31 mouse cellular contexts compared by ENCODE assay signal in the genomic region with DNA sequence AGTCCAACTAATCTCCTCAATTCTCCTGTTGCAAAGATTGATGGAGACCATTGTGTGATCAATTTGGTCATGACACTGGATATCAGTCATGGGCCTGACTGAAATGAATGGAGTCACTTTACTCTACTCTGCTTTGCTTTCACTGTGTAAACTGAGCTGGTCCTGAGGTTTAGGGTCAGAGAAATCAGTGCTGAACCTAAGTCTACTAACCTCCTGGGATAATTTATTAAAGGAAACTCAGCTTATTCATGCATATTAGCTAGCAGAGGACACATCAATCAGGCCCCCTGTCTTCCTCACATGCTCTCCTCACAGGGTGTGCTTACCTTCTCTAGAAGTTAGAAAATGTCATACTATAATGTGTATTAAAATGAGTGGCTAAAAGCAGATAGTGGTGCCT.
A peak's percentile ranks its signal among the peaks of the same experiment; 100 is the strongest.
DNase-seq lines count a peak whose midpoint lies in the region; ATAC-seq lines count a peak whose summit lies in the region.
"Had no signal": no experiment of that assay in that cellular context is flagged by ENCODE, and none has a peak within 500 bp of the region (broad histone marks: within the 10 kb centered on the region; RNA-seq: fewer than 3 reads in every experiment).

No protein-coding gene starts in this region.

- no peak overlapping the region for H3K4me2 ChIP-seq in hindbrain, embryonic 12.5 days (replicated peaks)
- H3K4me2 ChIP-seq in hindbrain, embryonic 13.5 days, result no peak overlapping the region
- H3K4me2 ChIP-seq in midbrain, embryonic 11.5 days, result no peak overlapping the region
- no peak overlapping the region for H3K4me2 ChIP-seq in midbrain, embryonic 14.5 days (ENCODE audit: low read length)
- H3K4me2 ChIP-seq: embryonic facial prominence, embryonic 15.5 days; forebrain, embryonic 15.5 days; heart, embryonic 12.5 days; intestine, embryonic 15.5 days; limb, embryonic 12.5 days; liver, embryonic 15.5 days; lung, embryonic 15.5 days; midbrain, embryonic 15.5 days; neural tube, embryonic 12.5 days had no signal

- H3K4me3 ChIP-seq in hindbrain, embryonic 12.5 days, result no peak overlapping the region
- no peak overlapping the region for H3K4me3 ChIP-seq in hindbrain, embryonic 13.5 days
- H3K4me3 ChIP-seq in midbrain, embryonic 11.5 days (ENCODE audit: low read depth, low read length), result no peak overlapping the region
- H3K4me3 ChIP-seq in midbrain, embryonic 14.5 days (replicated peaks; ENCODE audit: low read depth, low read length), result no peak overlapping the region
- H3K4me3 ChIP-seq: embryonic facial prominence, embryonic 15.5 days; forebrain, embryonic 15.5 days; gastrocnemius, adult 2 months; heart, embryonic 12.5 days; intestine, embryonic 15.5 days; limb, embryonic 12.5 days; liver, embryonic 15.5 days; lung, embryonic 15.5 days; midbrain, embryonic 15.5 days; neural tube, embryonic 12.5 days had no signal

- no peaks in the 10 kb centered on the region for H3K9me3 ChIP-seq in hindbrain, embryonic 12.5 days (replicated peaks)
- H3K9me3 ChIP-seq in hindbrain, embryonic 13.5 days, result no peaks in the 10 kb centered on the region
- no peaks in the 10 kb centered on the region for H3K9me3 ChIP-seq in midbrain, embryonic 11.5 days (ENCODE audit: control insufficient read depth, low read length)
- H3K9me3 ChIP-seq in midbrain, embryonic 14.5 days (ENCODE audit: control insufficient read depth, low read length), result no peaks in the 10 kb centered on the region
- H3K9me3 ChIP-seq: embryonic facial prominence, embryonic 15.5 days; forebrain, embryonic 15.5 days; heart, embryonic 12.5 days; intestine, embryonic 15.5 days; limb, embryonic 12.5 days; liver, embryonic 15.5 days; lung, embryonic 15.5 days; midbrain, embryonic 15.5 days; neural tube, embryonic 12.5 days had no signal

- no peaks in the 10 kb centered on the region for H3K27me3 ChIP-seq in hindbrain, embryonic 12.5 days
- no peaks in the 10 kb centered on the region for H3K27me3 ChIP-seq in hindbrain, embryonic 13.5 days
- no peaks in the 10 kb centered on the region for H3K27me3 ChIP-seq in midbrain, embryonic 11.5 days (ENCODE audit: control insufficient read depth, insufficient read depth, low read length)
- no peaks in the 10 kb centered on the region for H3K27me3 ChIP-seq in midbrain, embryonic 14.5 days (ENCODE audit: control insufficient read depth, insufficient read depth, low read length)
- H3K27me3 ChIP-seq: embryonic facial prominence, embryonic 15.5 days; heart, embryonic 12.5 days; intestine, embryonic 15.5 days; limb, embryonic 12.5 days; liver, embryonic 15.5 days; lung, embryonic 15.5 days; midbrain, embryonic 15.5 days; neural tube, embryonic 12.5 days had no signal

- H3K4me1 ChIP-seq in hindbrain, embryonic 12.5 days, result 0 out of 2 replicates have a peak, but pooled peaks cover 3% of the 10 kb centered on the region
- peaks cover 8% of the 10 kb centered on the region for H3K4me1 ChIP-seq in hindbrain, embryonic 13.5 days (replicated peaks)
- H3K4me1 ChIP-seq in midbrain, embryonic 11.5 days (ENCODE audit: control insufficient read depth, insufficient read depth, low read length), result peaks cover 6% of the 10 kb centered on the region; the same call in 1 of the 2 replicates
- 0 out of 2 replicates have a peak, but pooled peaks cover 4% of the 10 kb centered on the region for H3K4me1 ChIP-seq in midbrain, embryonic 14.5 days (ENCODE audit: control insufficient read depth, insufficient read depth, low read length)
- H3K4me1 ChIP-seq: embryonic facial prominence, embryonic 15.5 days; heart, embryonic 12.5 days; intestine, embryonic 15.5 days; limb, embryonic 12.5 days; liver, embryonic 15.5 days; lung, embryonic 15.5 days; midbrain, embryonic 15.5 days had no signal

- peak; percentile 50 for ATAC-seq in hindbrain, embryonic 12.5 days (ENCODE audit: low FRiP score)
- no peak for ATAC-seq in hindbrain, embryonic 13.5 days (ENCODE audit: low FRiP score)
- peak; percentile 65 for ATAC-seq in midbrain, embryonic 11.5 days (ENCODE audit: low FRiP score)
- no peak for ATAC-seq in midbrain, embryonic 14.5 days (ENCODE audit: low FRiP score, low TSS enrichment)
- ATAC-seq: activated CD4-positive, CD25-positive, alpha-beta regulatory T cell, adult 4 months; forebrain, embryonic 15.5 days; intestine, embryonic 15.5 days; midbrain, embryonic 15.5 days had no signal

- H3K9ac ChIP-seq in hindbrain, embryonic 12.5 days, result no peak overlapping the region
- H3K9ac ChIP-seq in hindbrain, embryonic 13.5 days, result no peak overlapping the region
- H3K9ac ChIP-seq in midbrain, embryonic 11.5 days (ENCODE audit: low read length), result no peak overlapping the region
- H3K9ac ChIP-seq in midbrain, embryonic 14.5 days (replicated peaks; ENCODE audit: low read length), result no peak overlapping the region
- H3K9ac ChIP-seq: embryonic facial prominence, embryonic 15.5 days; forebrain, embryonic 15.5 days; heart, embryonic 12.5 days; intestine, embryonic 15.5 days; limb, embryonic 12.5 days; liver, embryonic 15.5 days; lung, embryonic 15.5 days; midbrain, embryonic 15.5 days; neural tube, embryonic 12.5 days had no signal

- no peaks in the 10 kb centered on the region for H3K36me3 ChIP-seq in hindbrain, embryonic 12.5 days
- H3K36me3 ChIP-seq in hindbrain, embryonic 13.5 days, result no peaks in the 10 kb centered on the region
- no peaks in the 10 kb centered on the region for H3K36me3 ChIP-seq in midbrain, embryonic 11.5 days (ENCODE audit: control insufficient read depth, insufficient read depth, low read length)
- H3K36me3 ChIP-seq in midbrain, embryonic 14.5 days (ENCODE audit: control insufficient read depth, insufficient read depth, low read length), result no peaks in the 10 kb centered on the region
- H3K36me3 ChIP-seq: embryonic facial prominence, embryonic 15.5 days; forebrain, embryonic 15.5 days; heart, embryonic 12.5 days; intestine, embryonic 15.5 days; limb, embryonic 12.5 days; liver, embryonic 15.5 days; lung, embryonic 15.5 days; midbrain, embryonic 15.5 days; neural tube, embryonic 12.5 days had no signal

- no peak for DNase-seq in midbrain, embryonic 11.5 days (ENCODE audit: low spot score, missing footprints)
- no peak for DNase-seq in midbrain, embryonic 14.5 days
- peak; percentile 45 for DNase-seq in embryo, embryonic 11 days
- peak; percentile 64 for DNase-seq in mesoderm, embryonic 11.5 days (ENCODE audit: low read depth, low spot score)
- DNase-seq in right cerebral cortex, adult 18-20 months, result no peak
- DNase-seq: adrenal gland, adult 2 months; adrenal gland, postnatal 36 days; B cell, adult 2 months; cerebellum, adult 18-20 months; cerebellum, postnatal 10 days; gastrocnemius, adult 2 months; gastrocnemius, postnatal 36 days; heart, adult 18-20 months; heart, postnatal 4 days; kidney, postnatal 10 days; layer of hippocampus, adult 9-11 months; thymus, adult 2 months; thymus, postnatal 36 days had no signal

- H3K27ac ChIP-seq in hindbrain, embryonic 12.5 days, result no peak overlapping the region
- H3K27ac ChIP-seq in hindbrain, embryonic 13.5 days, result no peak overlapping the region
- no peak overlapping the region for H3K27ac ChIP-seq in midbrain, embryonic 11.5 days (ENCODE audit: low read depth, low read length)
- no peak overlapping the region for H3K27ac ChIP-seq in midbrain, embryonic 14.5 days (replicated peaks; ENCODE audit: low read depth, low read length)
- H3K27ac ChIP-seq: embryonic facial prominence, embryonic 15.5 days; forebrain, embryonic 15.5 days; gastrocnemius, adult 2 months; hindbrain, postnatal 0 days; intestine, embryonic 15.5 days; limb, embryonic 12.5 days; liver, embryonic 15.5 days; lung, embryonic 15.5 days; midbrain, embryonic 15.5 days; neural tube, embryonic 12.5 days had no signal

Comparison
In these comparisons a context has a peak if more than half of its experiments do, and no peak if none do; other contexts are left out.
1. ATAC-seq: peak in hindbrain, embryonic 12.5 days (single experiment) and midbrain, embryonic 11.5 days (single experiment); none in hindbrain, embryonic 13.5 days (single experiment) and midbrain, embryonic 14.5 days (single experiment).
2. DNase-seq: peak in embryo, embryonic 11 days (single experiment) and mesoderm, embryonic 11.5 days (single experiment); none in midbrain, embryonic 11.5 days (single experiment), midbrain, embryonic 14.5 days (single experiment) and right cerebral cortex, adult 18-20 months (single experiment).